Mouse (Mus musculus) heart, embryonic 14.5 days (tissue): ENCODE measurements around the gene Col6a1. TPM values are rescaled to one million over a fixed set of nuclear protein-coding genes. Genes with fewer than 3 reads are reported as not detected.

Experiments used
- ATAC-seq: fragments of 200-750 bp; cut with Nextera tagmentation; 2 replicates; pipeline ENCODE4 v1.8.0; 2017; ENCODE audit warnings: low read depth, moderate TSS enrichment; ENCODE audit not compliant: insufficient number of reproducible peaks, insufficient read depth, low FRiP score
- H3K27ac ChIP-seq, 2 experiments: fragments of 200-500 bp in 1 of 2; fragments of 300-500 bp in 1 of 2; sonication (generic) in 1 of 2; replicated peaks in 1 of 2; 2 replicates each; pipeline ENCODE4 v1.5.1; 2012 to 2014; ENCODE audit warnings: low read depth in 2 of 2, low read length in 2 of 2, control low read depth in 1 of 2, mild to moderate bottlenecking in 1 of 2, mixed read lengths in 1 of 2; ENCODE audit not compliant: control insufficient read depth in 1 of 2, insufficient read depth in 1 of 2
- H3K27me3 ChIP-seq: fragments of 300-500 bp; sonication (generic); 2 replicates; pipeline ENCODE4 v1.6.1; 2014; ENCODE audit warnings: mild to moderate bottlenecking, low read length, control low read depth; ENCODE audit not compliant: control insufficient read depth, insufficient read depth
- H3K36me3 ChIP-seq: fragments of 300-500 bp; sonication (generic); 2 replicates; pipeline ENCODE4 v1.6.1; 2014; ENCODE audit warnings: mild to moderate bottlenecking, control low read depth, low read length, mixed read lengths; ENCODE audit not compliant: control insufficient read depth, insufficient read depth
- H3K4me1 ChIP-seq, 2 experiments: fragments of 200-500 bp in 1 of 2; fragments of 300-500 bp in 1 of 2; sonication (generic) in 1 of 2; 2 replicates each; pipeline ENCODE4 v1.6.1; 2012 to 2014; ENCODE audit warnings: low read length in 2 of 2, control low read depth in 1 of 2, mixed read lengths in 1 of 2; ENCODE audit not compliant: control insufficient read depth in 2 of 2, insufficient read depth in 2 of 2
- H3K4me2 ChIP-seq: fragments of 300-500 bp; sonication (generic); 2 replicates; pipeline ENCODE4 v1.6.1; 2014; ENCODE audit warnings: mild to moderate bottlenecking, low read length
- H3K4me3 ChIP-seq, 2 experiments: fragments of 200-500 bp in 1 of 2; fragments of 300-500 bp in 1 of 2; sonication (generic) in 1 of 2; 2 replicates each; pipeline ENCODE4 v1.5.1; 2012 to 2014; ENCODE audit warnings: low read length in 2 of 2, mild to moderate bottlenecking in 2 of 2, control low read depth in 1 of 2, low read depth in 1 of 2, moderate library complexity in 1 of 2; ENCODE audit not compliant: control insufficient read depth in 1 of 2, insufficient read depth in 1 of 2
- H3K9ac ChIP-seq: fragments of 300-500 bp; sonication (generic); 2 replicates; pipeline ENCODE4 v1.6.1; 2014; ENCODE audit warnings: mild to moderate bottlenecking, low read length
- H3K9me3 ChIP-seq: fragments of 300-500 bp; sonication (generic); 2 replicates; pipeline ENCODE4 v1.6.1; 2016; ENCODE audit warnings: low read length, control low read depth; ENCODE audit not compliant: control insufficient read depth
- WGBS: fragments of 180-500 bp; shearing (Covaris S2); extraction: QIAGEN DNeasy Blood & Tissue Kit; methylation state at CpG from one replicate; pipeline ENCODE4 v1.1.7; 2014; 5-methylcytosine and 5-hydroxymethylcytosine counted together
- polyA plus RNA-seq: library from polyadenylated mRNA; unstranded; fragments of >200 nt; fragmentation: Nextera tagmentation; extraction: Ambion mirVana; gene quantifications from 2 replicates; pipeline ENCODE4 v1.2.1, GENCODE M21; 2014

Gene Col6a1
- polyA plus RNA-seq, 1 experiment from 2014 or later, result 59.7 TPM

- Histone ChIP-seq H3K36me3 (no peaks in the 10 kb centered on the region), H3K9ac (peak overlapping the region; percentile 58; the same call in 1 of the 2 replicates), H3K27ac (peak overlapping the region; percentile 63 to 80), H3K4me1 (peaks cover 29 to 35% of the 10 kb centered on the region in 2 experiments), H3K4me3 (no peak overlapping the region), H3K27me3 (no peaks in the 10 kb centered on the region), H3K9me3 (no peaks in the 10 kb centered on the region), H3K4me2 (peak overlapping the region; percentile 55; the same call in 1 of the 2 replicates)
- ATAC-seq, result no peak
- 57% methylated on average over 6 of the region's 6 CpGs for WGBS
These were observed 6.4 kb upstream of the Col6a1 start for GRCm38 (mm10) chr10:76732391-76732790.

- Histone ChIP-seq H3K4me3 (no peak overlapping the region), H3K27ac (peak overlapping the region; percentile 63 to 80), H3K4me2 (no peak overlapping the region), H3K9ac (0 out of 2 replicates have a peak overlapping the region, but pooled peaks have one; percentile 58), H3K27me3 (no peaks in the 10 kb centered on the region), H3K9me3 (no peaks in the 10 kb centered on the region), H3K4me1 (peaks cover 29 to 35% of the 10 kb centered on the region in 2 experiments), H3K36me3 (no peaks in the 10 kb centered on the region)
- no peak for ATAC-seq
- WGBS, result 60% methylated on average over 20 of the region's 20 CpGs
These were observed 5.8 kb upstream of the Col6a1 start for GRCm38 (mm10) chr10:76731621-76732239.

- WGBS, result 73% methylated on average over 19 of the region's 19 CpGs
- Histone ChIP-seq H3K36me3 (no peaks in the 10 kb centered on the region), H3K4me3 (no peak overlapping the region), H3K9ac (no peak overlapping the region), H3K4me2 (no peak overlapping the region), H3K27ac (peak overlapping the region in 1 of 2 experiments; percentile 62; a peak in 2 of 4 replicates), H3K27me3 (no peaks in the 10 kb centered on the region), H3K9me3 (no peaks in the 10 kb centered on the region), H3K4me1 (peaks cover 36 to 43% of the 10 kb centered on the region in 2 experiments)
- ATAC-seq, result no peak
These were observed 4.0 kb upstream of the Col6a1 start for GRCm38 (mm10) chr10:76729631-76730620.

- Histone ChIP-seq H3K27ac (no peak overlapping the region), H3K4me3 (no peak overlapping the region), H3K4me2 (peak overlapping the region; percentile 5; the same call in 1 of the 2 replicates), H3K27me3 (no peaks in the 10 kb centered on the region), H3K36me3 (0 out of 2 replicates have a peak, but pooled peaks cover under 1% of the 10 kb centered on the region), H3K9ac (no peak overlapping the region), H3K4me1 (peaks cover 28 to 40% of the 10 kb centered on the region in 2 experiments), H3K9me3 (no peaks in the 10 kb centered on the region)
- no peak for ATAC-seq
- 12% methylated on average over 11 of the region's 11 CpGs for WGBS
These were observed 2.4 kb upstream of the Col6a1 start for GRCm38 (mm10) chr10:76728369-76728768.

DNA sequence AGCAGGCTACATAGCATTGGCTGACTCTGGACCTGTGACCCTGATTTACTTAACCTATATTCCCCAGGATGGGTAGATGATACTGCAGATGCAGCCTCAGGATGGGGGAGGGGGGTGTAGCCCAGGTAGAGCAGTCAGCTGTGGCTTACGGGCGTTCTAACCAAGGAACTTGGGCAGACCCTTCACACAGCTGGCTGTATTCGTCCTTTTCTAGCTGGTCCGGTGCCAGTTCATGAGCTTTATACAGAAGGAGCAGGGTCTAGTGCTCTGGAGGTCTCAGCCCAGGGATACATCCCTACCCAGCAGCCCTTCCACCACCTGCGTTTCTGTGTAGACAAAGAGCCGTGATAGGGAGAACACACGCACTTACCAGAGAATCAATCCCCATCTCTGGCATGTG lies 1.3 kb upstream of the Col6a1 start:
- H3K4me1 ChIP-seq, result peaks cover 18 to 29% of the 10 kb centered on the region in 2 experiments
- H3K27ac ChIP-seq, result no peak overlapping the region
- ATAC-seq, result no peak
- no peak overlapping the region for H3K4me2 ChIP-seq
- peaks cover 9% of the 10 kb centered on the region; the same call in 1 of the 2 replicates for H3K36me3 ChIP-seq
- H3K27me3 ChIP-seq, result no peaks in the 10 kb centered on the region
- 88% methylated on average over 7 of the region's 7 CpGs for WGBS
- H3K9ac ChIP-seq, result no peak overlapping the region
- H3K9me3 ChIP-seq, result no peaks in the 10 kb centered on the region
- no peak overlapping the region for H3K4me3 ChIP-seq

DNA sequence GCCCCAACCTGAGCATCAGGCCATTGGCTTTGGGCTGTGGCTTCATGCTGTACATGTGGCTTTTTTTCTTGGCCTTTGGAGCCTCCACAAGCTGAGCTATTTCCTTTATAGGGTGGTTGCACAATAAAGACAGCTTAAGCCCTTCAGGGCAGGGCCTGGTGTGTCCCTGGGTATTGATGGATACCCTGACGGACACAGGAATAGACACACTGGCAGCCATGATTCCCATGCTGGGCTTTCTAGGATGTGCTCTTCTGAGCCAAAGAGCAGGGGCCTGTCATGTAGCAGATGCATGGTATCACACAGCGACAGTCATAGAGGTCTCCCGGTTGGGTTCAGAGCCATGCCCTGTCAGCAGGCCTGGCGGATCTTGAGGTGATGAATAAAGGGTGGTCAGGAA lies 898 bp upstream of the Col6a1 start:
- H3K9ac ChIP-seq, result no peak overlapping the region
- ATAC-seq, result no peak
- H3K4me2 ChIP-seq, result no peak overlapping the region
- H3K4me3 ChIP-seq, result no peak overlapping the region
- H3K27me3 ChIP-seq, result no peaks in the 10 kb centered on the region
- H3K36me3 ChIP-seq, result peaks cover 13% of the 10 kb centered on the region; the same call in 1 of the 2 replicates
- 77% methylated on average over 4 of the region's 4 CpGs for WGBS
- H3K27ac ChIP-seq, result peak overlapping the region in 1 of 2 experiments; percentile 56; a peak in 1 of 4 replicates
- peaks cover 14 to 24% of the 10 kb centered on the region in 2 experiments for H3K4me1 ChIP-seq
- no peaks in the 10 kb centered on the region for H3K9me3 ChIP-seq

GRCm38 (mm10) chr10:76725097-76725496 lies 871 bp downstream of the Col6a1 start:
- peak overlapping the region in 1 of 2 experiments; percentile 71; a peak in 2 of 4 replicates for H3K27ac ChIP-seq
- peaks cover 14% of the 10 kb centered on the region; the same call in 1 of the 2 replicates for H3K36me3 ChIP-seq
- H3K4me3 ChIP-seq, result peak overlapping the region; percentile 35 to 50
- 54% methylated on average over 2 of the region's 2 CpGs for WGBS
- no peak for ATAC-seq
- H3K9me3 ChIP-seq, result no peaks in the 10 kb centered on the region
- H3K27me3 ChIP-seq, result no peaks in the 10 kb centered on the region
- H3K9ac ChIP-seq, result peak overlapping the region; percentile 73
- H3K4me2 ChIP-seq, result peak overlapping the region; percentile 58
- H3K4me1 ChIP-seq, result peaks cover 10 to 15% of the 10 kb centered on the region in 2 experiments; a peak in 3 of 4 replicates
